Mouse (Mus musculus) frontal cortex, adult (tissue): ENCODE data around the gene Nmnat2.

Experiments
- ATAC-seq: cut with Nextera tagmentation; 2 replicates; pipeline ENCODE4 v1.9.2; 2017; ENCODE audit warnings: mild to moderate bottlenecking, moderate library complexity, mixed read lengths; ENCODE audit not compliant: low TSS enrichment

The Nmnat2 gene

DNA sequence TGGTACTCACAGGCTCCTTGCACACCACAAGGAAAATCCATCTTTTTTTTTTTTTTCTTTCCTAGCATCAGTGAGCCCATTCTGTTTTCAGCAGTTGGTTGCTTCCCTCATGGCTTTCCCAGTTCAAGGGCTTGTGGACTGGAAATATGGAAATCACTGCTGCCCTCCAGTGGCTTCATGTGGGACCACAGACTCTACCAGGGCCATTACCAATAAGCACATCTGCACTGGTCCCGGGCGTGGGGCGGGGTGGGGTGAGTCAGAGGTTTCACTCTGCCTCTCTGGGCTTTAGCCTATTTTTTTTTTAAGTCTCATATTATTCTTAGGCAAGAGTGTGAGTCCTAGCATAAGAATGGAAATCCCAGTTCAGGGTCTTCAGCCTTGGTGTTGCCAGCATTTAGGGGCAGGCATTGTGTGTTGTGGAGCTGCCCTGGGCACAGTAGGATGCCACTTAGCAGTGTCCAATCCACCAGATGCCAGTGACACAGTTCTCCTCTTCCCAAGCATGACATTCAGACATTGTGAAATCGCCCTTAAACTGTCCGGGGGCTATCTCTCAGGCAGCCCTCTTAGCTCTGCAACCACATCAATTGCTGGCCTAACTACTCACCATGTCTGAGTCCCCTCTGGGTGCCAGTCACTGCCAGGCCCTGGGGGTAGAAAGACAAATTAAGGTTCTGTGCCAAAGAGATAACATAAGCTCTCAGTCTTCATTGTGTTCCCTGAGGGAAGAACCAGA, 137.6 kb downstream of the Nmnat2 start:
- peak; percentile 84 for ATAC-seq

GRCm38 (mm10) chr1:153093172-153093571, 138.4 kb downstream of the Nmnat2 start:
- ATAC-seq, result no peak

DNA sequence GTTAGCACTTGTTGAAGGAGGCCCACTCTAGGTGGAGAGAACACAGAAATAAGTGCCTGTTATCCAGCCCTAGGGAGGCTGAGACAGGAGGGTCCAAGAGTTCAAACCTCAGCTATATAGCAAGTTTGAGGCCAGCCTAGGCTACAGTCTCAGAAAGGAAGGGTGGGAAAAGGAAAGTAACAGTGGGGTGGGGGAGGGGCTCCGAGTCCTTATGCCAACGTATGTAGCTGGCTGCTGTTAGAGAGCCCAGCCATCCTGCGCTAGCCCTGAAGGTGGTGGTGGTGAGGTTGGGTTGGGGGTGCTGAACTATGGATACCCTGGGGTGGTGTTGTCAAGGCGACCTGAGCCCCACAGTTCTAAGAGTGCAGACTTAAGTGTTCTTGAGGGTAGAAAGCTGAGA, 138.8 kb downstream of the Nmnat2 start:
- ATAC-seq, result no peak

DNA sequence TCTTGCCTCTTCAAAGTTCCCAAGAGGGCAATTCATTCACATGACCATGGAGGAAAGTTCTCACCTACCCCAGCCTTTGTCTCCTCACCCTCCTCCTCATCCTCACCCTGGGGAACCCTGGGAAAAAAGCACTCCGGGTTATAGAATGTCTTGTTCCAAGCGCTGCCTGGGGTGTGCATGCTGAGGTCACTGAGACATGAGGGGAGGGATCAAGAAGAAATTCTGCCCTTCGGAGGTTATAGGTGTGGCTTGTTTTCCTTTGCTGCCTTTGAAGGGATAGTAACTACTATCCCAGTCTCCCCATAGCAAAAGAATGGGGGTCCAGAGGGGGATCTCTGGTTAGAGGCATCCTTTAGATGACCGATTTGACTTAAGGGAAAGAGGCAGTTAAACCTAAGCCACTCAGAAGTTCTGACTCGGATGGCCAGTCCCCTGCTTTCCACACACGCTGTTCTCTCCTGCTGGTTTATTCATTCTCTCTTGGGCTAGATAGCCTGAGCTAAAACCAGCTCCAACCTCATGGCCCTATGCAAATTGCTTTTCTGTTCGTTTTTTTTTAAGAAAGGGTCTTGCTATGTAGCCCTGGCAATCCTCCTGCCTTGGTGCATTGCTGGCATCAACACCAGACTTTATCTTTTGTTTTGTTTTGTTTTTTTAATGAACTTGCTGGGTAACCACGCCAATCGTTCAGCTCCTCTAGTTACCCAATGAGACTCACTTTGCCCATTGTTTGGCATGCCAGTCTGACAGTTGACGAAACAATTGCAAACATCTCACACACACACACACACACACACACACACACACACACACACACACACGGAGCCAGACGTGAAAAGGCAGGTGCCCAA, 139.7 kb downstream of the Nmnat2 start:
- ATAC-seq, result no peak

DNA sequence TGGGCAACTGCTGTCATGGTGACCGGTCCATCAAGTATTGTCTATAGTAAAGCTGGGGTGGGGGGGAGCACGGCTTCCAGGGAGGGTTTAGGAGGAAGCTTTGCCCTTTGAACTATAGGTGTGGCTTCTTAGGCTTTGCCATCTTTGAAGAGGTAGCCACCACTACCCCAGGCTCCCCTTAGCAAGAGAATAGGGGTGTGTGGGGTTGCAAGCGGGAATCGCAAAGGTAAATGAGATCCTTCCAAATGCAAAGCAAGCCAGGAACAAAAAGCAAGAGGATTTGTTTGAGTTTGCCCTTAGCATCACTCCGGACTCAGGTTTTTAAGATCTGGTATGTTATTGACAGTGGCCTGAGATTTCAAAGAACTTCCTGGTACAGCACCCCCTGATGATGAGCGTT, 140.5 kb downstream of the Nmnat2 start:
- ATAC-seq, result no peak

DNA sequence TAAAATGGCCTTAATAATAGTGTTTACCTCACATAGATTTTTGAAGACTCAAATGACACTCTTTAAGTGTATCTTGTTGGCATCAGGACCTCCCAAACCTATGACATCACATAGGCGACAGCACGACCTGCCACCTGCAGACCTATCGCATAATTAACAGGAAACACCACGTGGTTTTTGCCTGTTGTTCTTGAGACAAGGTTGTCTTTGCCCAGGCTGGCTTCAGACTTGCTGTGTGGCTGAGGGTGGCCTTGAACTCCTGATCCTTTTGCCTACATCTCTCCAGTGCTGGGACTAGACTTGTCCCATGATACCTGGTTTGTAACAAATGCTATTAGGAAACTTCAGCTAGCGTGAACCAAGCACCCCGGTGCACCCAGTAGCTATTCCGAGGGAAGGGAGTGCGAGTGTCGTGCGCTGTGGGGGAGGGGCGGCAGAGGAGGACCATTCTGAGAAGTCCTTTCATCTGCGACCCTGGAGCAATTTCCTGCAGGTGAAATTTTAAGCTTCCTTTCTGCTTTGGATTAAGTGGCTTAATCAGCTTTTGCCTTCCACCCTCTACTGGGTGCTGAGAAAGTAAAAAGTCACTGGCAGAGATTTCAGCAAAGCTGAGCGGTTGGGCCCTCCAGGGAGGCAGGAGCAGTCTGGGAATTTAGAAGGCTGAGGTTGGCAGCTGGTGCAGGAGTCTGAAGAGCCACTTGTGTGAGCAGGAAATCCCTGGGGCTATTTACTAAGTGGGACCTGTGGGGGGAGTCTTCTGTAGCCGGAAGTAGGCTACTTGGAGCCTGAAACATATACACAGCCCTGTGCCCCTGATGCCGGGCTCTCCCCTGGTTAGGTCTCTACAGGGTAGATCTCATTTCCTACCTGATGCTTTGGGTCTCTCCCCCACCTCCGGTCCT, 141.3 kb downstream of the Nmnat2 start:
- no peak for ATAC-seq

GRCm38 (mm10) chr1:153097017-153097675, 142.4 kb downstream of the Nmnat2 start:
- ATAC-seq, result no peak

DNA sequence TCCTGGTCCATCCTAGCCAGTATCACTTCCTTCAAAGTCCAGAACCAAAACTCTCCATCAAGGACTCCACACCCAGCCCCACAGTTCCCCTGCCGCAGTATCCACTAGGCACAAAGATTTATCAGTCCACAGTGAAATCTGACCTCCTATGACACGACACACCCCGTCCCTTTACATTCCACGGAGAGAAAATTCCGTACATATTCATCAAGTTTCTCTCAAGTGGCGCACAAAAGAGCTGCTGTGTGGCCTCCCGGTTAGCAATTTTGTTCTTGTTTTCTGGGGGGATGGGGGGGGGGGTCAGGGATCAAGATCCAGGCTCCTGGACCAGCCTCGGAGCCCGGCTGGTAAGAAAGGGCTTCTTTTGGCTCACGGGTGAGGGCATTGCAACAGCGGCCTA, 143.8 kb downstream of the Nmnat2 start:
- no peak for ATAC-seq

DNA sequence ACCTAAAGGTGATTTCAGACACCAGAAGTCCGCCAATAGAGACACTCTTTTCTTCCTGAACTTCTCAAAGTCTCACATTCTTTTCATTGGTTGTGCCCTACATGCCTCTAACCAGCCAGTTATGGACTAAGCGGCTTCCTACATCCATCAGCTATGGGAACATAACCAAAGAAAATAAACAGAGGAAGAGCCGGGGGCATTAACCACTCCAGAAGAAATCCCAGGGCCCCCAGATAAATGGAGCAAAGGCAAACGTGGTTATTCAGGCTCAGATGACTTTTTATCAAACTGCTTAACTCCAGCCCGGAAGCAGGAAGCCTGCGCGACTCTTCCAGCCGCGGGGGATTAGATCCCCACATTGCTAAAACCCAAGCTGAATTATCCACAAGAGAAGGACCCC, 146.1 kb downstream of the Nmnat2 start:
- ATAC-seq, result no peak

DNA sequence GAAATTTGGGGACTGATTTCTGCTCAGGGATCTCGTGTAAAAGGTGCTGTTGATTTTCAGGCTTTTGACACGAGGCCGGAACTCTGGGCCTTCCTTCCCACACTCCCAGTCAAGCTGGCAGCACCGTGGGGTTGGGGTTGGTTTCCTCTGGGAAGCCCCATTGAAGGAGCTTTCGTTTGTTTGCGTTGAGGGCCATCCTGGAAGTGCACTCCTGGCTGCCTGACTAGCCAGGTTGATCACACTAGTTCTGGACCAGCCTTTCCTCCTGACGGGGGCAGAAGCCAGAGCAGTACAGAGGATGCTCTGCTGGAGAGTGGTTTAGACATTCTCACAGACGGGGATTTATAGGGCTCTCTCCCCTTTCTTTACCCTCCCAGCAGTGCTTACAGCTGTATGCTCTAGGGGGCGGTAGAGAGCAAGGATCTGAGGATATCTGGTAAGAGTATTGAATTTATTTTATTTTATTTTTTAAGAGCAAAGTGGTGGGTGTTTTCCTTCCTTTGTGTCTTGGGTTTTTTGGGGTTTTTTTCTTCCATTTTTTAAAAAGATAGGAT, 146.6 kb downstream of the Nmnat2 start:
- ATAC-seq, result peak; percentile 78

DNA sequence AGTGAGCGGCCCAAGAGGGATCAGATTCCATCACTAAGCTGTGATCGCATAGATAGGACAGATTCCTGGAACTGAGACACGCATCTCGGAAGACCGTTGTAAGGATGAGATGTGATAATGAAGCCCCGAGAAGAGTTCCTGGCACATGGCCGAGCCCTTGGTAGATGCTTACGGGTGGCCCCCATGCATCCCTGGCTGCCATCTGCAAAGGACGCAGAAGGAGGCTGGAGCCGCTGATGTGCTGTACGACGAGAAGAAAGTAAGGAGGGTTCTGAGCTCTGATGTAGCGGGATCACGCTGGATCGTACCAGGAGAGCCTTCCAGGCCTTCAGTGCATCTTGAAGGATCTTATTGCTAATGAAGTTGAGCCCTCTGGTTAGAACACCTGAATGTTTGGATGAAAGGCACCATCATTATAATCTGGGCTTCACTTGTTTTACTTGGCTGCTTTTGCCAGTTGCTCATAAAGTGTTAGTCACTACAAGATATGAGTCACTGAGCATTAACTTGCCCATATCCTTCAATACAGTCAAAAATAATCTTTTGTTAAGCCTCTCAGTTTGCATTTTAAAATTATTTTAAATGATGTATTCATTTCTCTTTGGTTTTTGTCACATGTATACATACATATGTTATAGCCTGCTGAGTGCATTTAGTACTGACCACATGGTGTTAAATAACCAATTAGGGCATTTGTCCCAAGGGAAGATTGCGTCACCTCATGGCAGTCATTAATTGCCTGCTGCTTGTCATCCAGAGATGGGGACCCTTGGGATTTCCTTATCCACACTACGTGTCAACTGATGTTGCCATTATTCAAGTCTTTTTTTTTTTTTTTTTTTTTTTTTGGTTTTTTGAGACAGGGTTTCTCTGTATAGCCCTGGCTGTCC, 147.7 kb downstream of the Nmnat2 start:
- ATAC-seq, result no peak

DNA sequence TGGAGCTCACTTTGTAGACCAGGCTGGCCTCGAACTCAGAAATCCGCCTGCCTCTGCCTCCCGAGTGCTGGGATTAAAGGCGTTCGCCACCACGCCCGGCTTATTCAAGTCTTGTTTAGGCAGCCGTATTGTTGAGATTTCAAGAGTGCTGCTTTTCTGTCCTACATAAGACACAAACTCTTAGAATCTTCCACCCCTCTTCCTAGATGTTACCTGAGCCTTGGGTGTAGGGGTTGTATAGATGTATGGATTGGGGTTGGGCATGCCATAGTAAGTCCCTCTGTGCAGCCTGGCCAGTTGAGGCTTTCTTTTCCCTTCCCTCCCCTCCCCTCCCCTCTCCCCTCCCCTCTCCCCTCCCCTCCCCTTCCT, 148.4 kb downstream of the Nmnat2 start:
- ATAC-seq, result no peak

GRCm38 (mm10) chr1:153104804-153105203, 150.0 kb downstream of the Nmnat2 start:
- ATAC-seq, result no peak

DNA sequence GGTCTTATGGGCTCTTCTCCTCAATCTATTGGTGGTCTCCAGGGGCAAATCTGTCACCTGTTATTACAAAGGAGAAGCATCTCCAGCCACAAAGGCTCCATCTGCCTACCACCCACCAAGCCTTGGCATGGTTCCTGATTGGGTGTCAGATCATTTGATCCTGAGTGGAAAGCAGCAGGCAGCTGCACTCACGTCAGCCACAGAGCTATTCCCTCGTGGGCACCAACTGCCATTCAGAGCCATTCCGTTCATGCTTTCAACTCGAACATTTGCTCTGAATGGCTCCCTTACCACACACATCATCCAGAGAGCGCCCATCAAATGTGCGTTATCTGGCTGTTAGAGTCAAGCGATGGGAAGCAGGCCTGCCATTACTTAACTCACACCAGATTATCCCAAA, 153.1 kb downstream of the Nmnat2 start:
- ATAC-seq, result peak; percentile 38; the same call in 1 of the 2 replicates

- ATAC-seq, result no peak
These were observed 154.6 kb downstream of the Nmnat2 start for GRCm38 (mm10) chr1:153109346-153109745.

GRCm38 (mm10) chr1:153109836-153110235, 155.0 kb downstream of the Nmnat2 start:
- no peak for ATAC-seq

DNA sequence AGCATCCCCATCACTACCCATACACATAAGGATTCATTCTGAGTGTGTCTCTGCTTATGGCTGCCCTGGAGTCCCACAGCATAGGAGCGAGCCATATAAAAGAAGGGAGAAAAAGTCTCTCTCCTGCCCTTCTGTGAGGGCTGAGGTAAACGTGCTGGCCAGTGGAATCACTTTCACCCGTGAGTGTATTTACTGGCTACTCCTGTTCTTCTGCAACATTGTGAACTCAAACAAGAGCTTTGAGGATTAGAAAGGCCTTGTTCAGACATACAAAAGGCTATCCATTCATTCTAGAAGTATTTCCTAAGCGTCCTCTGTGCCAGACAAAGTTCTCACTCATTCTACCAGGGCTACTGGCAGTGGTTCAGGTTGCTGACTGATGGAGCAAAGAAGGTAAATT, 156.8 kb downstream of the Nmnat2 start:
- ATAC-seq, result no peak

- ATAC-seq, result no peak
These were observed 160.5 kb downstream of the Nmnat2 start for GRCm38 (mm10) chr1:153115315-153115714.

DNA sequence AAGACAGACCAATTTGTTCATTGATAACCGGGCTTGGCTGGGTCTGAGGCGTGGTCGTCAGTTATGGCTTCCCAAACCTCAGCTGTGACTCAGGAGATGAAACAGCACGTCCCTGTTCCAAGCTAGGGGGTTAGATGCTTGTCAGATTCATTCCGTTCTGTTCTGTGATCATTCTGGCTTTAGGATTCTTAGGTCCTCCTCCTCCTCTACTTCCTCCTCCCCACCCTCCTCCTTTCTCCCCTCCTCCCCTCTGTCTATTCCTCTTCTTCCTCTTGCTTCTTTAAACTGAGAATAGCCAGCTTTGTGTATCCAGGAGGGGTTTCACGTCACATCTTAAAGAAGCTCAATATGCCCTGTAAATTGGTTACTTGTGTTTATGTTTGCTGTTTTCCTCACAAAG, 165.8 kb downstream of the Nmnat2 start:
- ATAC-seq, result peak; percentile 60

- no peak for ATAC-seq
These were observed 166.5 kb downstream of the Nmnat2 start for GRCm38 (mm10) chr1:153121320-153121719.
